Mouse (Mus musculus) hindbrain, postnatal 0 days (tissue): Measurements from ENCODE around the gene Rnaseh2b. TPM values are rescaled to one million over a fixed set of nuclear protein-coding genes. Genes with fewer than 3 reads are reported as not detected.

ENCODE experiments used
- ATAC-seq: fragments of 200-750 bp; cut with Nextera tagmentation; 2 replicates; pipeline ENCODE4 v1.8.0; 2017; ENCODE audit warnings: mild to moderate bottlenecking, moderate TSS enrichment, moderate library complexity
- DNase-seq: peaks from one replicate; pipeline ENCODE4 v3.0.0-alpha.2; 2015; ENCODE audit warnings: low spot score
- H3K27ac ChIP-seq: fragments of 300-500 bp; sonication (generic); 2 replicates; pipeline ENCODE4 v1.5.1; 2014; ENCODE audit warnings: mild to moderate bottlenecking
- H3K27me3 ChIP-seq: fragments of 300-500 bp; sonication (generic); 2 replicates; pipeline ENCODE4 v1.6.1; 2014; ENCODE audit warnings: low read length, mixed read lengths; ENCODE audit not compliant: insufficient read depth
- H3K36me3 ChIP-seq: fragments of 300-500 bp; sonication (generic); 2 replicates; pipeline ENCODE4 v1.6.1; 2014; ENCODE audit warnings: low read length, mixed read lengths; ENCODE audit not compliant: insufficient read depth
- H3K4me1 ChIP-seq: fragments of 300-500 bp; sonication (generic); 2 replicates; pipeline ENCODE4 v1.6.1; 2014; ENCODE audit warnings: antibody characterized with exemption, low read length, mixed read lengths; ENCODE audit not compliant: insufficient read depth
- H3K4me2 ChIP-seq: fragments of 300-500 bp; sonication (generic); 2 replicates; pipeline ENCODE4 v1.6.1; 2014; ENCODE audit warnings: low read depth, mild to moderate bottlenecking, low read length, moderate library complexity, mixed read lengths
- H3K4me3 ChIP-seq: fragments of 300-500 bp; sonication (generic); 2 replicates; pipeline ENCODE4 v1.5.1; 2014; ENCODE audit warnings: low read length
- H3K9ac ChIP-seq: fragments of 300-500 bp; sonication (generic); replicated peaks from 2 replicates; pipeline ENCODE4 v1.6.1; 2014; ENCODE audit warnings: mild to moderate bottlenecking, low read length, moderate library complexity, mixed read lengths
- H3K9me3 ChIP-seq: fragments of 300-500 bp; sonication (generic); 2 replicates; pipeline ENCODE4 v1.6.1; 2016; ENCODE audit warnings: low read length, mixed read lengths
- CTCF ChIP-seq: IDR thresholded peaks from 2 replicates; pipeline ENCODE4 v1.5.1; 2016; ENCODE audit warnings: antibody characterized with exemption, control low read depth, low read depth
- WGBS: fragments of 180-500 bp; shearing (Covaris S2); extraction: QIAGEN DNeasy Blood & Tissue Kit; methylation state at CpG from one replicate; pipeline ENCODE4 v1.1.7; 2014; 5-methylcytosine and 5-hydroxymethylcytosine counted together
- polyA plus RNA-seq: library from polyadenylated mRNA; unstranded; fragments of >200 nt; fragmentation: Nextera tagmentation; extraction: Ambion mirVana; gene quantifications from 2 replicates; pipeline ENCODE4 v1.2.1, GENCODE M21; 2015
- total RNA-seq: library from RNA; depleted of rRNA; stranded (reverse); fragments of >200 nt; gene quantifications from 2 replicates; pipeline ENCODE4 v1.2.3, GENCODE M21; 2014

Gene Rnaseh2b
- total and polyA plus RNA-seq, 2 experiments from 2014 or later: 22.3 to 42.5 TPM

- ATAC-seq (no peak), DNase-seq (no peak)
- H3K9me3 ChIP-seq: no peaks in the 10 kb centered on the region
- no peak overlapping the region for H3K4me2 ChIP-seq
- no peak overlapping the region for H3K4me3 ChIP-seq
- no peak overlapping the region for H3K9ac ChIP-seq
- H3K36me3 ChIP-seq: no peaks in the 10 kb centered on the region
- no peak for TF ChIP-seq CTCF
- H3K27ac ChIP-seq: no peak overlapping the region
- H3K27me3 ChIP-seq: no peaks in the 10 kb centered on the region
- 57% methylated on average over 6 of the region's 6 CpGs for WGBS
- peaks cover 11% of the 10 kb centered on the region; the same call in 1 of the 2 replicates for H3K4me1 ChIP-seq
These were observed 36.2 kb downstream of the Rnaseh2b start for GRCm38 (mm10) chr14:62328606-62329005.

GRCm38 (mm10) chr14:62329631-62330030 lies 37.2 kb downstream of the Rnaseh2b start:
- no peak for DNase-seq

GRCm38 (mm10) chr14:62331457-62331856 lies 39.1 kb downstream of the Rnaseh2b start:
- peak overlapping the region; percentile 74 for H3K9ac ChIP-seq
- H3K27me3 ChIP-seq: no peaks in the 10 kb centered on the region
- DNase-seq (no peak), ATAC-seq (no peak)
- no peaks in the 10 kb centered on the region for H3K36me3 ChIP-seq
- H3K4me3 ChIP-seq: peak overlapping the region; percentile 81
- no peak overlapping the region for H3K27ac ChIP-seq
- peaks cover 11% of the 10 kb centered on the region; the same call in 1 of the 2 replicates for H3K4me1 ChIP-seq
- no peaks in the 10 kb centered on the region for H3K9me3 ChIP-seq
- WGBS: 12% methylated on average over 6 of the region's 6 CpGs
- no peak for TF ChIP-seq CTCF
- peak overlapping the region; percentile 86 for H3K4me2 ChIP-seq

More at GRCm38 (mm10) chr14:62329631-62330030, 37.2 kb downstream of the Rnaseh2b start:
- no peak for TF ChIP-seq CTCF
- H3K4me2 ChIP-seq: no peak overlapping the region
- peaks cover 11% of the 10 kb centered on the region; the same call in 1 of the 2 replicates for H3K4me1 ChIP-seq
- H3K9me3 ChIP-seq: no peaks in the 10 kb centered on the region
- ATAC-seq: no peak
- H3K27me3 ChIP-seq: no peaks in the 10 kb centered on the region
- H3K4me3 ChIP-seq: no peak overlapping the region
- no peaks in the 10 kb centered on the region for H3K36me3 ChIP-seq
- no peak overlapping the region for H3K9ac ChIP-seq
- H3K27ac ChIP-seq: no peak overlapping the region
- 91% methylated on average over 3 of the region's 3 CpGs for WGBS

GRCm38 (mm10) chr14:62331866-62332619 lies 39.7 kb downstream of the Rnaseh2b start:
- Histone ChIP-seq H3K27ac (peak overlapping the region; percentile 73), H3K36me3 (no peaks in the 10 kb centered on the region), H3K4me2 (peak overlapping the region; percentile 86), H3K4me3 (peak overlapping the region; percentile 81), H3K9ac (peak overlapping the region; percentile 74), H3K4me1 (peaks cover 11% of the 10 kb centered on the region; the same call in 1 of the 2 replicates), H3K9me3 (no peaks in the 10 kb centered on the region), H3K27me3 (no peaks in the 10 kb centered on the region)
- TF ChIP-seq CTCF: no peak
- under 1% methylated on average over 59 of the region's 62 CpGs for WGBS
- peak; percentile 90 for ATAC-seq
- peak; percentile 92 for DNase-seq

GRCm38 (mm10) chr14:62333909-62334687 lies 41.7 kb downstream of the Rnaseh2b start:
- peak; percentile 61 for TF ChIP-seq CTCF
- ATAC-seq (no peak), DNase-seq (peak; percentile 42)
- no peak overlapping the region for H3K4me2 ChIP-seq
- H3K9me3 ChIP-seq: no peaks in the 10 kb centered on the region
- H3K27ac ChIP-seq: no peak overlapping the region
- peaks cover 11% of the 10 kb centered on the region; the same call in 1 of the 2 replicates for H3K4me1 ChIP-seq
- no peaks in the 10 kb centered on the region for H3K27me3 ChIP-seq
- H3K9ac ChIP-seq: no peak overlapping the region
- 75% methylated on average over 9 of the region's 9 CpGs for WGBS
- H3K4me3 ChIP-seq: no peak overlapping the region
- H3K36me3 ChIP-seq: no peaks in the 10 kb centered on the region

GRCm38 (mm10) chr14:62339196-62339595 lies 46.8 kb downstream of the Rnaseh2b start:
- Histone ChIP-seq H3K9me3 (no peaks in the 10 kb centered on the region), H3K4me1 (0 out of 2 replicates have a peak, but pooled peaks cover 3% of the 10 kb centered on the region), H3K27me3 (no peaks in the 10 kb centered on the region), H3K4me3 (no peak overlapping the region), H3K9ac (no peak overlapping the region), H3K27ac (no peak overlapping the region), H3K4me2 (no peak overlapping the region), H3K36me3 (no peaks in the 10 kb centered on the region)
- ATAC-seq (no peak), DNase-seq (no peak)
- no peak for TF ChIP-seq CTCF
- WGBS: 95% methylated on average over 1 of the region's 1 CpGs
